Mouse (Mus musculus) olfactory bulb, adult 2 months (tissue): ENCODE measurements at regions not wholly inside any gene's neighbourhood (a gene's known extent, or its start where the extent isn't known, plus 50 kb on each side); places are given as distances from the start of the nearest gene placed in this dataset.

Experiments used
- CTCF ChIP-seq: fragments of 200-500 bp; IDR thresholded peaks from 2 replicates; pipeline ENCODE4 v1.5.1; 2012; ENCODE audit warnings: low read depth, mild to moderate bottlenecking, low read length, moderate library complexity; ENCODE audit not compliant: insufficient read depth
- POLR2A ChIP-seq: fragments of 200-500 bp; IDR thresholded peaks from 2 replicates; pipeline ENCODE4 v1.6.1; 2012; ENCODE audit warnings: mild to moderate bottlenecking, low read depth, low read length, moderate library complexity; ENCODE audit not compliant: insufficient read depth

GRCm38 (mm10) chr12:107656846-107657245 is 168.4 kb downstream of the 3110018I06Rik start:
- TF ChIP-seq POLR2A (no peak), CTCF (no peak)
